Mouse (Mus musculus): ENCODE measurements around the gene Gal3st2b. TPM values are rescaled to one million over a fixed set of nuclear protein-coding genes. Genes with fewer than 3 reads are reported as not detected.

The Gal3st2b gene
- polyA plus RNA-seq (2015; fragmentation: Nextera tagmentation; extraction: Ambion mirVana) = not detected in 2 replicates

DNA sequence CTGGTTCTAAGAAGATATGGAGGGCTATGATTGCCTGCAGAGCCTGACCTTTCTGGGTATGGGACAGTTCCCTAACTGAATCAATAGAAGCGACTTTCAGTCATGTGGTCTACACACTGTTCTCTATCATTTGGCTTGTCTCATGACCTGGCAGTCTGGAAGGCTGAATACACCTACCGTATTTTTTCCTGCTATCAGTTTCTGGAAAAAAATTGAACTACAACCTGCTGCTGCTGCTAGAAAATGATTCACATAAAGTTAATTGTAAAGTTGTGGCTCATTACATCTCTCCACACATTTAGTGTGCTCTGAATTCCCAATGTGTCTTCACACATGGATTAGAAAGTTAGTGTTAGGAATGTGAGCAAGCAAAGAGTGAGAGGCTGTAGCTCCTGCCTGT is at the start of gene Gal3st2b:
Gene Gal3st2b, plus strand, starts transcription at position 301 of the 400 bp plus-strand sequence.

DNA sequence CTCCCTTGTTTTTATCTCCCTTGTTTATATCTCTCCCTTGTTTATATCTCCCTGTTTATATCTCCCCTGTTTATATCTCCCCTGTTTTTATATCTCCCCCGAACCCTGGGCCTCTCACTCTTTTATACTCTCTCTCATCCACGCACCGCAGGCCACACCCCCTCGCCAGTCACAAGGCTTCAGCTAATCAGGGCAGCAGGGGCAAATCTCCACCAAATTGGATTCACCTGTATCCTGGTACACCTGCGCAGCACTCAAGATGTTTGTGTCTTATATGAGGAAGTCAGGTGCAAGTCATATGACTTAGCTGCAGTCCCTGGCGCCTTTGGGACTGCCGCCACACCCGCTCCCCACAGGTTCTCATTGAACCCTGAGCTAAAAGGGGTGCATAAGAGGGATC is 72.1 kb downstream of the Gal3st2b start, which contains the start of gene Gal3st2c:
Gene Gal3st2c, plus strand, starts transcription at position 301 of the 400 bp plus-strand sequence.

Other genes starting within 250 kb of the Gal3st2b start
- gene Bok, start 232.7 kb upstream of the Gal3st2b start, polyA plus RNA-seq (2015; fragmentation: Nextera tagmentation; extraction: Ambion mirVana) = 54.1 and 62.1 TPM in 2 replicates
- 64.2 and 79.9 TPM in 2 replicates for gene Atg4b, start 166.8 kb upstream of the Gal3st2b start, polyA plus RNA-seq (2015; fragmentation: Nextera tagmentation; extraction: Ambion mirVana)
- 33.5 and 51.4 TPM in 2 replicates for gene Thap4, start 163.4 kb upstream of the Gal3st2b start, polyA plus RNA-seq (2015; fragmentation: Nextera tagmentation; extraction: Ambion mirVana)
- gene Dtymk, start 116.4 kb upstream of the Gal3st2b start, polyA plus RNA-seq (2015; fragmentation: Nextera tagmentation; extraction: Ambion mirVana) = 206 and 220 TPM in 2 replicates
- 7.0 and 7.7 TPM in 2 replicates for gene Ing5, start 114.3 kb upstream of the Gal3st2b start, polyA plus RNA-seq (2015; fragmentation: Nextera tagmentation; extraction: Ambion mirVana)
- 12.4 and 27.5 TPM in 2 replicates for gene D2hgdh, start 93.4 kb upstream of the Gal3st2b start, polyA plus RNA-seq (2015; fragmentation: Nextera tagmentation; extraction: Ambion mirVana)
- not detected in 2 replicates for gene Gal3st2, start 57.0 kb upstream of the Gal3st2b start, polyA plus RNA-seq (2015; fragmentation: Nextera tagmentation; extraction: Ambion mirVana)
- not detected in 2 replicates for gene Gal3st2c, start 72.2 kb downstream of the Gal3st2b start, polyA plus RNA-seq (2015; fragmentation: Nextera tagmentation; extraction: Ambion mirVana)
- not detected in 2 replicates for gene Neu4, start 102.1 kb downstream of the Gal3st2b start, polyA plus RNA-seq (2015; fragmentation: Nextera tagmentation; extraction: Ambion mirVana)
- gene Pdcd1, start 134.2 kb downstream of the Gal3st2b start, polyA plus RNA-seq (2015; fragmentation: Nextera tagmentation; extraction: Ambion mirVana) = 0.08 TPM in 1 of 2 replicates, not detected in the other

Data from adrenal gland, postnatal 0 days (tissue).